Mouse (Mus musculus): ENCODE data around the gene Gm10392.

DNA sequence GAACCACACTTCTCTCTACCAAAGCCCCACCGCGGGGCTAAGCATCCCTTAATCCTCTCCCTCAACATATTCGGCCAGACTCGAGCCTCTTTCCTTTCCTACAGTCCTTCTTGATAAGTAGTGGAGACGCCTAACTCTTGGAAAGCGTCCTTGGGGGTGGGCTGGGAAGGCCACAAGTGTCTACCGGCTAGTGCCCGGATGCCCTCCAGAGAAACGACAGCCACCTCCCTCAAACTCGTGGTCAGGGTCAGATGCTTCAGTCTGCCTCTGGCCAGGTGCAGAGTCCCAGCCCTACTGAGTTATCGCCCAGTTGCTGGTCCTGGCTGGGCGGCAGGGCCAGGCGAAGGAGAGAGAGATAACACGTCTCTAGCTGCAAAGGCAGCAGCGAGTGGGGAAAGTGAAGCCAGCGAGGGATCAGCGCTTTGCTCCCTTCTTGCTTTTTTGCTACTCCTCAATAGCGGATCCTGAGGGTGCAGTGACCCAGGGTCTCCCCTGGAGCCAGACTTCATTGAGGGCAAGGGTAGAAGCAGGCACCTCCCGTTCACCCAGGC is 4.6 kb downstream of the Gm10392 start:
- TF ChIP-seq CTCF (conservative IDR thresholded peaks at IDR 0.05; ENCODE audit: low read length) (no peak), NANOG (IDR thresholded peaks at IDR 0.05; ENCODE audit: borderline replicate concordance, low read length) (no peak)

Data from E14TG2a.4 (cell line).